Mouse (Mus musculus) heart, postnatal 36 days (tissue): Measurements from ENCODE around the gene Pcbp3. TPM values are rescaled to one million over a fixed set of nuclear protein-coding genes. Genes with fewer than 3 reads are reported as not detected.
A peak's percentile ranks its signal among the peaks of the same experiment; 100 is the strongest.
"Not testable (repeated sequence)": the region's sequence is repeated elsewhere in the genome, so short reads cannot be mapped to it uniquely, and the experiment has no call there.

ENCODE experiments used
- DNase-seq, 2 experiments: peaks; one replicate each; pipeline ENCODE4 v3.0.0; 2021 to 2022
- intact Hi-C: fragments of 180-260 bp; cut with DNase I; formaldehyde crosslinking; loops from one replicate; pipeline ENCODE4 v1.15.1; 2025
- total RNA-seq, 2 experiments: library from RNA; stranded (reverse); gene quantifications; 2 replicates each; pipeline ENCODE4 v1.2.3; 2021

Gene Pcbp3
- total RNA-seq, 2 experiments from 2014 or later = 2.4 to 4.9 TPM

DNA sequence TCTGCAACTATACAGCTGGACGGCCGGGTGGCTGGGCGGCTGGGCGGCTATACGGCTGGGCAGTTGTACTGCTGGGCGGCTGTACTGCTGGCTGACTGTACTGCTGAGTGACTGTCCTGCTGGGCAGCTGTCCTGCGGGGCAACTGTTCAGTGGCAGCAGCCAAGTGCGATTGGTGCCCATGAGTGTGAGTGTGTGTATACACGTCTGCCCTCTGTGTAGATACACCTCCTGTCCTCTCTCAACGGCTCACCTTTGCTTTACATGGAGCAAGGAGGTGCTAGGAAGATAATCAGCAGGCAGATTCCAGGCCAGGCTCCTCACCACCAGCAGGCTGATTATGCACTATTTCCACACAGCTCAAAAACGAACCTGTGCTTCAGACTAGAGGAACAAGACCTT is 152.2 kb downstream of the Pcbp3 start:
- DNase-seq = no peak
- intact Hi-C loops = no loop called here

DNA sequence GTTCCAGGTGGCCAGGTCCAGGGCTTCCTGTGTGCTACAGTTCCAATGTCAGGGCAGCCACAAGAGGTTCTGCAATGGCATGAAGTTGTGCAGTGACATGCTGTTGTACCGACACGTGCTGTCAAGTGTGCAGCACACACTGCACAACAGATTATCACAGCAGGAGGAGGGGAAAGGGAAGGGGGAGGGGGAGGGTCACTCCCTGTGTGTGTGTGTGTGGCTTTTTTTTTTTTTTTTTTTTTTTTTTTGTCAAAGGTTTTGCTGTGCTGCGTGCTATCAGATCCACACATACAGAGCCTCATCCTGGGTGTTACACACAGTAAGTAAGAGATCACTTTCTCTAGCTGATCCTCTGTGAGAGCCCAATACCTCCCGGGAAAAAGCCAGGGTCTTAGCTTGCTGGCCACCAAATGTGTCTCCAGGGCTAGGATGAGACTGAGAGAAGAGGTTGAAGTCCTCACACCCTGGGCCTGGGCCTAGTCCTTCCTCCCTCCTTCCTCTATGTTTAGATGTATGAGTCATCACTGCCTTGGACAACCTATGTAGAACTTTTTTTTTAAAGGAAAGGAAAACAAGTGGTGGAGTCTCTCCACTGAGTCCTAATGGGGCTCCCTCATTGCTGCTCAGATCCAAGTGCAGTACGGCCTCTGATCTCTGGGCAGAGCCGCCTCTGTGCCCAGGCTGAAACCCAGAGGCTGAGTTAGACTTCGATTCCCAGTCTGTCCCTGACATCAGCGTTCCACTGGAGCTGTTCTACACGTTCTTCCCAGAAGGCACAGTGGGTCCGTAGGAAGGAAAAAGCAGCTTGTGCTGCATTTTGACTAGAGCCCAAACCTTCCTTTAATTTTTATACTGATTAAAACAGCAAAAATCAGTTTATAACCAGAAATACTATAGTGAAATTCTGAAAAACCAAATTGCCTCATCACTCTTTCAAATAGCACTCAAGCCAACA is 153.0 kb downstream of the Pcbp3 start:
- DNase-seq = no peak
- intact Hi-C loops = no loop called here

GRCm38 (mm10) chr10:76802500-76802885 is 159.2 kb downstream of the Pcbp3 start:
- DNase-seq = no peak
- intact Hi-C loops = no loop called here

GRCm38 (mm10) chr10:76801841-76802499 is 159.7 kb downstream of the Pcbp3 start:
- intact Hi-C loops = no loop called here
- peak; percentile 11 to 18 for DNase-seq

DNA sequence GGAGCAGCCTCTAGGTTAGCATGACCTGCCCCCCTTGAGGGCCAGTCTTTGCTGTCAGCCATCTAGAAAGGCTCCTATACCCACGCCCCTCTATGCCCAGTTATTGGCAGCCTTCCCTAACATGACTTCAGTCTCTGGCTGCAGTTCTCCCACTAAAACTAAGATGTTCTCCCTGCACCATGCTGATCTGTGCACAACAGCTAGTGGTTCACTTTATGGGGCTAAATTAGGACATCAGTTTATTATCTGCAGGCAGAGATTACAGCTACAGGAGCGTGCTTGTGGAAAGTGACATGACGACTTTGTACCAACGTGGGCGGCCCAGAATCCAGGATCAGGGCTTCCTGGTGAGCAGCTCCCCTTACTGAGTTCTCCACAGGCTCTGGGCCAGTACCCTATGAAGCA is 160.4 kb downstream of the Pcbp3 start:
- intact Hi-C loops = no loop called here
- DNase-seq = no peak

DNA sequence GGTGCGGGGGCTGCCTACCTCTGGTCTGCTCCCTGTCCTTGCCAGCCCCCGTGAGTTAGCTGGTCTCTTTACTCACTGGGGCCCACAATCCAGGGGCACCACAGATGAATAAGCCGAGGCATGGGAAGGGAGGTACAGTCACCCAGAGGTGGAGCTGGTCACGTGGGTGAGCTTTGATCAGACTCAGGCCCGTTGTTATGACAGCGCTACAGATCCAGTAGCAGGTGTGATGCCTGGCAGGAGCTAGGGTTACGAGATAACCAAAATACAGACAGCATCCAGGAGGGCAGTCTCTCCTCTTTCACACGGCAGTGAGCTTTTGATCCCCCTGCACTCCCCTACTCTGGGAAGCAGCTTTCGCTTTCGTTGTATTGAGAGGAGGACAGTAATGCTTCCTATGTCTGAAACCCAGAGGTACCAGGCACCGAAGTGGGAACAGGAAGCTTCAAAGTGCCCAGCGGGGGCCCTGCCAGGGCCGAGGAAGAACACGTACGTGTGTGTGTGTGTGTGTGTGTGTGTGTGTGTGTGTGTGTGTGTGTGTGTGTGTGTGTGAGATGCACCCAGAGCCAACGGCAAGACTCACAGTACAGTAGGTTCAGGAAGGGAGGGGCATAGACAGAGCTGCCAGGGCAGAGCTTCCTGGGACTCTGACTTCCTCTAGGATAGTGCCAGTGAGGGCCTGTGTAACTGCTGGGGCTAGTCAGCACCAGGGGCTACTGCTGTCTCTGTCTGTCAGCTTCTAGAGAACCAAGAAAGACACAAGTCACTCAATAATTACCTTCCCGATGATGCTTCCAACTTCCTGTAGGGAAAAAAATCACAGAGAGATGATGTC is 162.7 kb downstream of the Pcbp3 start:
- intact Hi-C loops = no loop called here
- no peak for DNase-seq

DNA sequence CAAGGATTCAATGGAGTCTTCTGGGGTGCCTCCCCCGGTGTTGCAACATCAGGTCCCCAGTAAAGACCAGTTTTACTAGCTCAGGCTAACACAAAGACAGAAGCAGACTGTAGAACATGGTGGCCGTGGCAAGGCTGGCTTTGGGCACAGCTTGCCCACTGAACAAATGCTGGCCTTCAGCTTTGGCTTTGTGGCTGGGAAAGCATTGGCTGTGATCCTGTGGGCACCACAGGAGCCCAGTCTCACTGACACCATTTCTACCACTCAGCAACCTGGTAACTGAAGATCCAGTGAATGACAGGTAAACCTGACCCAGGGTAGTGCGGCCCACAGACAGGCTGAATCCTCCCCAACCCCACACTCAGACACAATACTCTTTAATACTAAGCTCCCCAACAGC is 167.6 kb downstream of the Pcbp3 start:
- no peak for DNase-seq
- intact Hi-C loops = loop anchor here (5.0 kb wide), 1 partner anchor 228 kb away; no protein-coding TSS in a partner anchor

DNA sequence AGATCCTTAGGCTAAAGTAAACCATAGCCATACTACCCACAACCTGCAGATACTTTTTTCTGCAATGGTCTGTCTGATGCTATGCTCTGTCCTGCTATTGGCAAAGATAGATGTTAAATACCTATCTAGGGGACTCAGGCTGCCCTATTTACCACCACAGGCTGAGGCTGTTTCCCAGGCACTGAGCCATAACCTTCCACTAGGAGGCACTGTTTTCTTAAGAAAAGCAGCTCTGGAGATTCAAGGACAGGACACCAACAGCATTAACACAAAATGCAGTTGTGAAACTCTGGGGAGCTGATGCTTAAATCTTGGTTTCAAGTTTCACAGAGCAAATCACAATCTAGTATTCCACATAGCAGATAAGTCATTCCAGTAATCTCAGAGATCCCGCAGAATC is 170.2 kb downstream of the Pcbp3 start:
- intact Hi-C loops = loop anchor here (5.0 kb wide), 1 partner anchor 231 kb away; no protein-coding TSS in a partner anchor
- DNase-seq = peak in 1 of 2 experiments; percentile 13

DNA sequence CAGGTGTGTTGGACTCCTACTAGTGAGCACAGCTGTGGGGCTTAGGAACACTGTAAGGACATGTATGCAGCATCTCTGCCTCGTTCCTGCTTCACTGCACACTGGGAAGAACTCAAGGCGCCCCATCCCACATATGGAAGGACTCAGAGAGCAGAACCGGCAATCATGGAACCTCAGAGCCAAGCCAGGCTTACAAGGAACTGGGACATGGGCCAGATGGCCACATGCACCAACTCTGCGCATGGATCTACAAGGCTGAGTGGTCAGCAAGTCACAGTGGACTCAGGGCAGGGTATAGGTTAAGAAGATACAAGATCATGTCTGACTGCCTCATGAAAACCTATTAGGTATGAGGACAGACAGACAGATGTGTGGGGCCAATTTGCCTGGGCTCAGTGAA is 171.8 kb downstream of the Pcbp3 start:
- no peak for DNase-seq
- intact Hi-C loops = loop anchor here (5.0 kb wide), 1 partner anchor 232 kb away; no protein-coding TSS in a partner anchor

DNA sequence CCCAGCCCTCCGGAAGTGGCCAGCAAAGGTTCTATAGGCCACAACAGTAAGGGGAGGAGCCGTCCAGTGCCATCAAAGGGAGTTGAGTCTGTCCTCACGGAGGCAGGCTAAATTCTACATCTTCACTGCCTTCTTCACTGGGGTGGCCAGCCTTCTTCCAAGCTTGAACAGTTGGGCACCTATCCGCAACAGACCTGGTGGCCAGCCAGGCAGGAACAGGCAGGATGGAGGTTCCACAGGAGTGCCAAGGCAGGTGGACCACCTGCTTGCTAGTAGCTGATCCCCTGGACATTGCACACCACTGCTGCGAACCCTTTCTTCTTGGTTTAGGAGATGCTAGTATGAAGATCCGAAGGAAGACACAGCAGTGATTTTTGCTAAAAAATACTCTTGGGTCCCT is 176.4 kb downstream of the Pcbp3 start:
- intact Hi-C loops = no loop called here
- DNase-seq = no peak

- no peak for DNase-seq
- intact Hi-C loops = no loop called here
Observed at GRCm38 (mm10) chr10:76779225-76779624, 182.5 kb downstream of the Pcbp3 start.

- intact Hi-C loops = no loop called here
- DNase-seq = no peak
Observed at GRCm38 (mm10) chr10:76771624-76772023, 190.1 kb downstream of the Pcbp3 start.

DNA sequence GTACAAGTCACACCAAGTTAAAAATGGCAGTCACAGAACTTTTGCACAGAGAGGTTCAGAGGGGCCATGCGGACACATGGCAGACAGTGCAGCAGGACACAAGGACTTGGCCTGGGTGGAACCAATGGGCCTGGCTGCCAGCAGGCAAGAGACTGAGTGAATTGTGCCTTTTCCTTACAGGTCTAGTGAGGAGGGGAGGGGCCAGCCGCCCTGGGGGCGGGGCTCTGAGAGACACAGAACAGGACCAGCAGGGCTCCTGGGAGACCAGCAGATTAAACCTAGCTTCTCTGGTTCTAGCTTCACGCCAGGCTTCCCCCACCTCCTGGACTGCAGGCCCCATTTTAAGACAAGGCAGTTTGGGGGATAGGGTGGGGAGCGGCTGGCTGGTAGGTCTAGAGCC is 190.6 kb downstream of the Pcbp3 start:
- no peak for DNase-seq

DNA sequence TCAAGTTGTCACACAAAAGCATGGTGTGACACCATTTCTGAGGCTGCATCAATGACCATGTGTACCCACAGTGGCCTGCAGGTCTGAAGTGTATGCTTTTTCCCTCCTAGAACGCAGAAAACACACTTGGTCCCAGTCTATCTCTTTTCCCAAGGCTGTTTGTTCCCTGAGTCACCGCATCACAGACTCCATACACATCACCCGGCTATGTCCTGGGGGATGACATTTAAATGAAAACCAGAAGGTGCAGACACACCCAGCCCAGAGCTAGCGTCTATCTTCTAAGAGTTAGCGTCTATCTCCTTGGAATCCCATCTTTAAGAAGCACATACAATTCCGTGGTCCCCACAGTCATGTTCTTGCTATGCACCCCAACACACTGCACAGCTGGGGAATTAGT is 192.1 kb downstream of the Pcbp3 start:
- no peak for DNase-seq
- intact Hi-C loops = no loop called here

More for the DNA sequence above, 190.6 kb downstream of the Pcbp3 start:
- intact Hi-C loops = no loop called here

DNA sequence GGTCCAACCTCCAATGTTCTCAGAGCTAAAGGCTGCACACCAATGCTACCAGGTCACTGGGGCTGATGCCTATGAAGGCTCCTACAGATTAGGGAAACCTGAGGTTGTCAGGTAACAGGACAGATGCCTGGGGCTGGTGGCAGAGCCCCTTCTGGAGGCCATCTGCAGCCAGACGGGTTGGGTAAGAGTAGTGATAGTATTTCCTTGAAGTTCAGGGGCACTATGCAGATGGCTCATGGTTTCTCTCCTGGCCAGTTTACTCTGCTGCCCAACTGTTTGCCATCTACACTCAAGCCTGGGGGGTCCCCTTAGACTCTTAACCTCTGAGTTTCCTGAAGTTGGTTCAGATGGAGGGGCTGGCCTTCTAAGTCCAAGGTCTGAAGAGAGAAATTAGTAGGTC is 195.5 kb downstream of the Pcbp3 start:
- intact Hi-C loops = no loop called here

GRCm38 (mm10) chr10:76764927-76765326 is 196.8 kb downstream of the Pcbp3 start:
- no peak for DNase-seq
- intact Hi-C loops = no loop called here

More for the DNA sequence above, 195.5 kb downstream of the Pcbp3 start:
- DNase-seq = no peak

- intact Hi-C loops = no loop called here
- no peak for DNase-seq
Observed at GRCm38 (mm10) chr10:76763016-76763415, 198.7 kb downstream of the Pcbp3 start.

DNA sequence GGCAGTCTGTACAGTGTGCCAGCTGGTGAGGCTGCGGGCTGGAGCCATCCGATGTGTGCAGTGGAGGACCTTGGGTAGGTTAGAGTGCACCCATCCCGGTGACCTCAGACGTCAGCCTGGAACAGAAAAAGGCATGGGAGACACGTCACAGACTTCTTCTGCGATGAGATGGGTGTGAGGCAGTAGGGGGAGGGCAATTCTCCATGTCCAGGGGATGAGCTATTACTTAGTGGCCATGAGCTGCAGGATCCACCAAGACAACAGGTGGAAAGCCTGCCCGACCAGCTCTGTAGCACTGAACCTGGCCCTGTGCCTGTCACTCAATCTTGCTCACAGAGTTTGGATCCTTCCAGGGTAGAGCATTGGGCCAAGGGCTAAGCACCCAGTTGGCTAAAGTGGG is 199.3 kb downstream of the Pcbp3 start:
- intact Hi-C loops = no loop called here
- no peak for DNase-seq

GRCm38 (mm10) chr10:76759878-76760277 is 201.8 kb downstream of the Pcbp3 start:
- DNase-seq = no peak
- intact Hi-C loops = no loop called here

DNA sequence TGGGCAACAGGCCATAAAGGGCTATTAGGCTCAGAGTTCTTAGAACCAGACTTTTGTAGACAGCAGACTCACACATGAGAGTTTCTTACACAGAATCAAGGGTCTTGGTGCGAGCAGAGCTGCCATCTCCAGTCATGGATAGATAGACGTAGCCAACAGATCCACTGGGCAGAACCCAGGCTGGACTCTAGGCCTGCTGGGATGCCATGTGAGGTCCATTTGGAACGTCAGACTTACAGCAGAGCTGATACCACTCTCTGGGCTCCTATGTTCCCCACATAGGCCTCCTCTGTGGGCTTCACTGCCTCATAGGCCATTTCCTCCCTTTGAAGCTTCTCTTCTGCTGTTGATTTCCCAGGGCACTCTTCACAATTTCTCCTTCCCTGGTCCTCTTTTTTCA is 208.0 kb downstream of the Pcbp3 start:
- intact Hi-C loops = no loop called here
- no peak for DNase-seq

DNA sequence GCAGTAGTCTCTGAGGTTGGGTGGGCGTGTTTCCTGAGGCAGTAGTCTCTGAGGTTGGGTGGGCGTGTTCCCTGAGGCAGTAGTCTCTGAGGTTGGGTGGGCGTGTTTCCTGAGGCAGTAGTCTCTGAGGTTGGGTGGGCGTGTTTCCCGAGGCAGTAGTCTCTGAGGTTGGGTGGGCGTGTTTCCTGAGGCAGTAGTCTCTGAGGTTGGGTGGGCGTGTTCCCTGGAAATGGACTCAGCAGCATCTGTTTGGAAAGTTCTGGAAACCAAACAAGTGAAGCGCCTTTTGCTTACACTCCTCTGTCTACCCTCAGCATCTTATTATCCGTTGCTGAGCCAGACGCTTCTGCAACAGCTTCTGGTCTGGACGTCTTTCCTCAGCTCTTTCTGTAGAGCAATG is 217.4 kb downstream of the Pcbp3 start:
- intact Hi-C loops, DNase-seq: not testable (repeated sequence)
